Mouse (Mus musculus) intestine, postnatal 0 days (tissue): Measurements from ENCODE around the gene Gm45015. TPM values are rescaled to one million over a fixed set of nuclear protein-coding genes. Genes with fewer than 3 reads are reported as not detected.
"Not testable (repeated sequence)": the region's sequence is repeated elsewhere in the genome, so short reads cannot be mapped to it uniquely, and the experiment has no call there.

Experiments used
- ATAC-seq: fragments of 200-750 bp; cut with Nextera tagmentation; 2 replicates; pipeline ENCODE4 v1.8.0; 2017; ENCODE audit warnings: mild to moderate bottlenecking, moderate TSS enrichment, moderate library complexity
- H3K27ac ChIP-seq: fragments of 300-500 bp; sonication (generic); 2 replicates; pipeline ENCODE4 v1.5.1; 2014; ENCODE audit warnings: mild to moderate bottlenecking, low read depth, low read length, moderate library complexity
- H3K27me3 ChIP-seq: fragments of 300-500 bp; sonication (generic); replicated peaks from 2 replicates; pipeline ENCODE4 v1.6.1; 2014; ENCODE audit warnings: low read length, mixed read lengths; ENCODE audit not compliant: control insufficient read depth, insufficient read depth
- H3K36me3 ChIP-seq: fragments of 300-500 bp; sonication (generic); 2 replicates; pipeline ENCODE4 v1.6.1; 2014; ENCODE audit warnings: mild to moderate bottlenecking, moderate library complexity; ENCODE audit not compliant: control insufficient read depth, insufficient read depth
- H3K4me1 ChIP-seq: fragments of 300-500 bp; sonication (generic); replicated peaks from 2 replicates; pipeline ENCODE4 v1.6.1; 2014; ENCODE audit warnings: antibody characterized with exemption, low read length, mixed read lengths; ENCODE audit not compliant: control insufficient read depth, insufficient read depth
- H3K4me2 ChIP-seq: fragments of 300-500 bp; sonication (generic); replicated peaks from 2 replicates; pipeline ENCODE4 v1.6.1; 2014; ENCODE audit warnings: low read depth, mild to moderate bottlenecking, moderate library complexity
- H3K4me3 ChIP-seq: fragments of 300-500 bp; sonication (generic); 2 replicates; pipeline ENCODE4 v1.5.1; 2014; ENCODE audit warnings: low read depth, low read length
- H3K9ac ChIP-seq: fragments of 300-500 bp; sonication (generic); 2 replicates; pipeline ENCODE4 v1.6.1; 2014; ENCODE audit warnings: mild to moderate bottlenecking, low read depth, low read length
- H3K9me3 ChIP-seq: fragments of 300-500 bp; sonication (generic); 2 replicates; pipeline ENCODE4 v1.6.1; 2016; ENCODE audit warnings: mixed run types; ENCODE audit not compliant: control insufficient read depth
- CTCF ChIP-seq: sonication (generic); IDR thresholded peaks from 2 replicates; pipeline ENCODE4 v1.5.1; 2016; ENCODE audit warnings: low read depth, mild to moderate bottlenecking, control low read depth, antibody characterized with exemption, moderate library complexity
- WGBS: fragments of 180-500 bp; shearing (Covaris S2); extraction: QIAGEN DNeasy Blood & Tissue Kit; methylation state at CpG from one replicate; pipeline ENCODE4 v1.1.7; 2014; 5-methylcytosine and 5-hydroxymethylcytosine counted together
- polyA plus RNA-seq: library from polyadenylated mRNA; unstranded; fragments of >200 nt; fragmentation: Nextera tagmentation; extraction: Ambion mirVana; gene quantifications from 2 replicates; pipeline ENCODE4 v1.2.1, GENCODE M21; 2015

Gm45015 gene
- polyA plus RNA-seq, 1 experiment from 2014 or later: not detected

- Histone ChIP-seq H3K27ac (no peak overlapping the region), H3K9me3 (no peaks in the 10 kb centered on the region), H3K36me3 (no peaks in the 10 kb centered on the region), H3K4me1 (no peaks in the 10 kb centered on the region), H3K4me2 (no peak overlapping the region), H3K9ac (no peak overlapping the region), H3K27me3 (no peaks in the 10 kb centered on the region), H3K4me3 (no peak overlapping the region)
- no peak for TF ChIP-seq CTCF
- WGBS: 78% methylated on average over 2 of the region's 2 CpGs
- no peak for ATAC-seq
Observed at GRCm38 (mm10) chrX:73327215-73327614, 9.4 kb downstream of the Gm45015 start.

- H3K4me3 ChIP-seq: no peak overlapping the region
- no peaks in the 10 kb centered on the region for H3K4me1 ChIP-seq
- no peak overlapping the region for H3K27ac ChIP-seq
- no peaks in the 10 kb centered on the region for H3K36me3 ChIP-seq
- no peaks in the 10 kb centered on the region for H3K27me3 ChIP-seq
- WGBS: 67% methylated on average over 3 of the region's 3 CpGs
- no peak for TF ChIP-seq CTCF
- no peak overlapping the region for H3K9ac ChIP-seq
- H3K9me3 ChIP-seq: no peaks in the 10 kb centered on the region
- ATAC-seq: no peak
- no peak overlapping the region for H3K4me2 ChIP-seq
Observed at GRCm38 (mm10) chrX:73321029-73321428, 15.6 kb downstream of the Gm45015 start.

GRCm38 (mm10) chrX:73312522-73312921, 24.1 kb downstream of the Gm45015 start:
- 42% methylated on average over 3 of the region's 3 CpGs for WGBS

GRCm38 (mm10) chrX:73295745-73296144, 40.9 kb downstream of the Gm45015 start:
- H3K27ac ChIP-seq, H3K4me3 ChIP-seq, H3K36me3 ChIP-seq, H3K9ac ChIP-seq, H3K4me1 ChIP-seq, H3K4me2 ChIP-seq, ATAC-seq, H3K9me3 ChIP-seq, H3K27me3 ChIP-seq: not testable (repeated sequence)
- 43% methylated on average over 6 of the region's 10 CpGs for WGBS

More at GRCm38 (mm10) chrX:73312522-73312921, 24.1 kb downstream of the Gm45015 start:
- Histone ChIP-seq H3K9ac (no peak overlapping the region), H3K4me2 (no peak overlapping the region), H3K36me3 (no peaks in the 10 kb centered on the region), H3K27ac (no peak overlapping the region), H3K4me1 (no peaks in the 10 kb centered on the region), H3K9me3 (no peaks in the 10 kb centered on the region), H3K4me3 (no peak overlapping the region), H3K27me3 (no peaks in the 10 kb centered on the region)
- peak; percentile 69 for TF ChIP-seq CTCF
- no peak for ATAC-seq

GRCm38 (mm10) chrX:73292876-73293275, 43.8 kb downstream of the Gm45015 start, which contains the start of the genes Xlr5a and Xlr5c:
TSS of gene Xlr5a (minus strand) at chrX:73292976.
TSS of gene Xlr5c (minus strand) at chrX:73292976.
- H3K9ac ChIP-seq, H3K4me3 ChIP-seq, H3K9me3 ChIP-seq, H3K4me1 ChIP-seq, H3K27ac ChIP-seq, H3K36me3 ChIP-seq, H3K27me3 ChIP-seq, ATAC-seq, H3K4me2 ChIP-seq: not testable (repeated sequence)
- WGBS: 91% methylated on average over 12 of the region's 17 CpGs

Other genes starting within 250 kb of the Gm45015 start
- 2.8 and 6.3 TPM in 2 replicates for gene Xlr3a, start 239.7 kb downstream of the Gm45015 start, polyA plus RNA-seq
- gene Gm14685, start 219.8 kb downstream of the Gm45015 start, polyA plus RNA-seq: 1.8 and 2.4 TPM in 2 replicates
- 0.17 TPM in 1 of 2 replicates, not detected in the other for gene Xlr5b, start 188.0 kb downstream of the Gm45015 start, polyA plus RNA-seq
- gene DXBay18, start 187.4 kb downstream of the Gm45015 start, polyA plus RNA-seq: 1.4 and 1.8 TPM in 2 replicates
- gene Spin2d, start 159.9 kb downstream of the Gm45015 start, polyA plus RNA-seq: not detected in 2 replicates
- gene Xlr3b, start 144.6 kb downstream of the Gm45015 start, polyA plus RNA-seq: 0.91 and 2.6 TPM in 2 replicates
- 0.50 and 0.88 TPM in 2 replicates for gene Xlr4b, start 122.5 kb downstream of the Gm45015 start, polyA plus RNA-seq
- gene F8a, start 108.5 kb downstream of the Gm45015 start, polyA plus RNA-seq: 21.8 and 24.2 TPM in 2 replicates
- 0.40 and 0.63 TPM in 2 replicates for gene Xlr4c, start 93.7 kb downstream of the Gm45015 start, polyA plus RNA-seq
- gene Xlr3c, start 71.5 kb downstream of the Gm45015 start, polyA plus RNA-seq: not detected in 2 replicates
- 0.65 and 0.97 TPM in 2 replicates for gene Xlr5a, start 43.9 kb downstream of the Gm45015 start, polyA plus RNA-seq
- 0.54 and 0.59 TPM in 2 replicates for gene Xlr5c, start 43.9 kb downstream of the Gm45015 start, polyA plus RNA-seq
- gene Zfp275, start 5.8 kb upstream of the Gm45015 start, polyA plus RNA-seq: 2.2 and 2.3 TPM in 2 replicates
- not detected in 2 replicates for gene Gm18336, start 61.9 kb upstream of the Gm45015 start, polyA plus RNA-seq
- 0.21 and 0.26 TPM in 2 replicates for gene Zfp92, start 74.3 kb upstream of the Gm45015 start, polyA plus RNA-seq
- not detected in 2 replicates for gene Trex2, start 98.5 kb upstream of the Gm45015 start, polyA plus RNA-seq
- 38.2 and 38.6 TPM in 2 replicates for gene Haus7, start 122.2 kb upstream of the Gm45015 start, polyA plus RNA-seq
- 35.2 and 43.0 TPM in 2 replicates for gene Bgn, start 146.8 kb upstream of the Gm45015 start, polyA plus RNA-seq
- 0.12 and 0.13 TPM in 2 replicates for gene Atp2b3, start 166.2 kb upstream of the Gm45015 start, polyA plus RNA-seq